Mouse (Mus musculus): ENCODE measurements around the gene Wwtr1. TPM values are rescaled to one million over a fixed set of nuclear protein-coding genes. Genes with fewer than 3 reads are reported as not detected.

Wwtr1 gene
- total and polyA plus RNA-seq, 3 experiments, result 0.05 TPM; not detected in 2

GRCm38 (mm10) chr3:57515044-57515443 lies 60.7 kb downstream of the Wwtr1 start:
- Histone ChIP-seq H3K4me1 (ENCODE audit: insufficient read depth, low read depth, low read length) (no peaks in the 10 kb centered on the region), H3K9me3 (replicated peaks) (peaks cover 16% of the 10 kb centered on the region), H3K4me3 (ENCODE audit: low read depth, low read length) (no peak overlapping the region), H3K36me3 (replicated peaks) (no peaks in the 10 kb centered on the region), H3K27me3 (ENCODE audit: insufficient read depth, low read length) (no peaks in the 10 kb centered on the region)
- TF ChIP-seq POLR2AphosphoS5 (IDR thresholded peaks at IDR 0.05; ENCODE audit: insufficient replicate concordance, low read depth, low read length) (no peak), GATA2 (IDR thresholded peaks at IDR 0.05; ENCODE audit: borderline replicate concordance, low read depth, low read length) (no peak), CTCF (IDR thresholded peaks at IDR 0.05; ENCODE audit: low read depth, low read length) (no peak), TAL1 (conservative IDR thresholded peaks at IDR 0.05; ENCODE audit: low read depth, low read length) (no peak), GATA1 (IDR thresholded peaks at IDR 0.05; ENCODE audit: borderline replicate concordance, low read length) (no peak)
- no peak for ATAC-seq (ENCODE audit: extremely low read depth, insufficient number of reproducible peaks, low FRiP score, poor library complexity, severe bottlenecking)
- no peak for DNase-seq (ENCODE audit: low spot score)

DNA sequence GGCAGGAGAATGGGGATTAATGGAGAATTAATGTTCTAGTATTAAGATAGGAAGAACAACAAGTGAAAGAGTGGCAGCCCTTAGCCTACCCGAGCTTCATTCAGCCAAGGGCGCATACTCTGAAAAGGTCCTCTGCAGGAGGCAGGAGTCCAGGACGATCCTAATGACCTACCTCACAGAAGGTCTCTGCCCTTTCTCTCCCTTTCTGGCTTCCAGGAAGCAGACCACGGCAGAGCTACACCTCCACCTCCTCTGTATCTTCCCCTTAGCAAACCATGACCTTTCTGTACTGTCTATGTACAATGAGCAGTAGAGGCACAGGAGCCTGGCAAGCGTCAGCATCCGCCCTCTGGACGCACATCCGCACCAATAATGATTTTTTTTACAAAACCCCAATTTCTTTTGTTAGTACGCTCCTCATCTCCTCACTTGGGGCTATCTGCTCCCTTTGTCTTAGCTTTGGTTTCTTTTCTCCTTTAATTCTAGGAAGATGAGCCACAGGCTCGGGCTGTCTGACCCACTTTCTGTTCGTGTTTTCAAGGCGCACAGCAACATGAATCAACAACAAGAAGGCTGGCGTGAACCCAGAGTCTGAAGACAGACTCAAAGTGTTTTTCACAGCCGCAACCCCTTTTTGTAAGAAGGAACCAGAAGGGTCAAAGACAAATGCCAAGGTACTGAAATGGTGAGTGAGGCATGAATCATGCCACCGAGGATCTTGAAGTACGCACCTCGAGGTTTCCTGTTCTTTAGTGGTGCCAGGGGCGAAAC lies 63.7 kb downstream of the Wwtr1 start:
- TF ChIP-seq TAL1 (conservative IDR thresholded peaks at IDR 0.05; ENCODE audit: low read depth, low read length), result no peak
- TF ChIP-seq CTCF (IDR thresholded peaks at IDR 0.05; ENCODE audit: low read depth, low read length), result no peak
- no peak for TF ChIP-seq GATA1 (IDR thresholded peaks at IDR 0.05; ENCODE audit: borderline replicate concordance, low read length)
- H3K27me3 ChIP-seq (ENCODE audit: insufficient read depth, low read length), result no peaks in the 10 kb centered on the region
- DNase-seq (ENCODE audit: low spot score) (no peak), ATAC-seq (ENCODE audit: extremely low read depth, insufficient number of reproducible peaks, low FRiP score, poor library complexity, severe bottlenecking) (no peak)
- no peaks in the 10 kb centered on the region for H3K4me1 ChIP-seq (ENCODE audit: insufficient read depth, low read depth, low read length)
- peaks cover 14% of the 10 kb centered on the region for H3K9me3 ChIP-seq (replicated peaks)
- no peaks in the 10 kb centered on the region for H3K36me3 ChIP-seq (replicated peaks)
- no peak overlapping the region for H3K4me3 ChIP-seq (ENCODE audit: low read depth, low read length)

GRCm38 (mm10) chr3:57509945-57510675 lies 65.6 kb downstream of the Wwtr1 start:
- Histone ChIP-seq H3K4me1 (ENCODE audit: insufficient read depth, low read depth, low read length) (no peaks in the 10 kb centered on the region), H3K27me3 (ENCODE audit: insufficient read depth, low read length) (no peaks in the 10 kb centered on the region), H3K4me3 (ENCODE audit: low read depth, low read length) (no peak overlapping the region), H3K9me3 (replicated peaks) (peaks cover 10% of the 10 kb centered on the region), H3K36me3 (replicated peaks) (no peaks in the 10 kb centered on the region)
- DNase-seq (ENCODE audit: low spot score) (no peak), ATAC-seq (ENCODE audit: extremely low read depth, insufficient number of reproducible peaks, low FRiP score, poor library complexity, severe bottlenecking) (no peak)
- no peak for TF ChIP-seq GATA2 (IDR thresholded peaks at IDR 0.05; ENCODE audit: borderline replicate concordance, low read depth, low read length)
- TF ChIP-seq CTCF (IDR thresholded peaks at IDR 0.05; ENCODE audit: low read depth, low read length), result no peak
- TF ChIP-seq POLR2AphosphoS5 (IDR thresholded peaks at IDR 0.05; ENCODE audit: insufficient replicate concordance, low read depth, low read length), result no peak
- no peak for TF ChIP-seq TAL1 (conservative IDR thresholded peaks at IDR 0.05; ENCODE audit: low read depth, low read length)
- no peak for TF ChIP-seq GATA1 (IDR thresholded peaks at IDR 0.05; ENCODE audit: borderline replicate concordance, low read length)

- Histone ChIP-seq H3K4me1 (ENCODE audit: insufficient read depth, low read depth, low read length) (no peaks in the 10 kb centered on the region), H3K27me3 (ENCODE audit: insufficient read depth, low read length) (no peaks in the 10 kb centered on the region), H3K36me3 (replicated peaks) (no peaks in the 10 kb centered on the region), H3K9me3 (replicated peaks) (peaks cover 11% of the 10 kb centered on the region), H3K4me3 (ENCODE audit: low read depth, low read length) (no peak overlapping the region)
- ATAC-seq (ENCODE audit: extremely low read depth, insufficient number of reproducible peaks, low FRiP score, poor library complexity, severe bottlenecking), result no peak
- DNase-seq (ENCODE audit: low spot score), result no peak
- no peak for TF ChIP-seq GATA1 (IDR thresholded peaks at IDR 0.05; ENCODE audit: borderline replicate concordance, low read length)
- no peak for TF ChIP-seq POLR2AphosphoS5 (IDR thresholded peaks at IDR 0.05; ENCODE audit: insufficient replicate concordance, low read depth, low read length)
- no peak for TF ChIP-seq GATA2 (IDR thresholded peaks at IDR 0.05; ENCODE audit: borderline replicate concordance, low read depth, low read length)
- TF ChIP-seq TAL1 (conservative IDR thresholded peaks at IDR 0.05; ENCODE audit: low read depth, low read length), result no peak
- TF ChIP-seq CTCF (IDR thresholded peaks at IDR 0.05; ENCODE audit: low read depth, low read length), result no peak
Observed at GRCm38 (mm10) chr3:57505991-57506390, 69.7 kb downstream of the Wwtr1 start.

GRCm38 (mm10) chr3:57504756-57505155 lies 71.0 kb downstream of the Wwtr1 start:
- no peak for DNase-seq (ENCODE audit: low spot score)
- Histone ChIP-seq H3K36me3 (replicated peaks) (no peaks in the 10 kb centered on the region), H3K9me3 (replicated peaks) (peaks cover 13% of the 10 kb centered on the region), H3K4me1 (ENCODE audit: insufficient read depth, low read depth, low read length) (no peaks in the 10 kb centered on the region), H3K27me3 (ENCODE audit: insufficient read depth, low read length) (no peaks in the 10 kb centered on the region), H3K4me3 (ENCODE audit: low read depth, low read length) (no peak overlapping the region)
- no peak for TF ChIP-seq TAL1 (conservative IDR thresholded peaks at IDR 0.05; ENCODE audit: low read depth, low read length)
- no peak for TF ChIP-seq CTCF (IDR thresholded peaks at IDR 0.05; ENCODE audit: low read depth, low read length)
- TF ChIP-seq POLR2AphosphoS5 (IDR thresholded peaks at IDR 0.05; ENCODE audit: insufficient replicate concordance, low read depth, low read length), result no peak
- no peak for TF ChIP-seq GATA1 (IDR thresholded peaks at IDR 0.05; ENCODE audit: borderline replicate concordance, low read length)
- TF ChIP-seq GATA2 (IDR thresholded peaks at IDR 0.05; ENCODE audit: borderline replicate concordance, low read depth, low read length), result no peak
- no peak for ATAC-seq (ENCODE audit: extremely low read depth, insufficient number of reproducible peaks, low FRiP score, poor library complexity, severe bottlenecking)

DNA sequence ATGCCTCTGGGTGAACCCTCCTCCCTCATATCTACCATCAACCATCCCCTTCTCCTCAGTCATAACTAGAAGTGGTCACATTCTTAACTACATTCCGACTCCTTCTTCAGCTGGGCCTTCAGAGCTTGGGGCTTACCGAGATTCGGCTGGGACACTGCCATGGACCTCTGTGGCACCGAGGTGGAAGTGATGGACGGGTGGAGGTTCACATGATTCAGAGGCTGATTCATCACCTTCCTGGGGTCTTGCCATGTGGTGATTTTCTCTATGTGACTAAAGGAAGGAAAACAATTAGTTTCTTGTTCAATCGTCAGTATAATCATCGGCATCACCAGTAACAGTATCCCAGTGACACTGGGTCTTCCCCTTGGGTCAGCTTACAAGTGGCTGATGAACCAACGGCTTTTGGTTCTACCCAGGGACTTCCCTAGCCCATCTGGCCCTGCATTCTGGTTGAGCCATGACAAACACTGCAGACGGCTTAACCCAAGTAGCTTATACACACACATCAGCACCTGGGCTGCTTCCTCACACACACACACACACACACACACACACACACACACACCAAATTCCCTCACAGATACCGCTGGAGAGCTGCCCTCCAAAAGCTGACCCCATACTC lies 74.0 kb downstream of the Wwtr1 start:
- Histone ChIP-seq H3K4me1 (ENCODE audit: insufficient read depth, low read depth, low read length) (no peaks in the 10 kb centered on the region), H3K36me3 (replicated peaks) (no peaks in the 10 kb centered on the region), H3K9me3 (replicated peaks) (peaks cover 14% of the 10 kb centered on the region), H3K4me3 (ENCODE audit: low read depth, low read length) (no peak overlapping the region), H3K27me3 (ENCODE audit: insufficient read depth, low read length) (no peaks in the 10 kb centered on the region)
- ATAC-seq (ENCODE audit: extremely low read depth, insufficient number of reproducible peaks, low FRiP score, poor library complexity, severe bottlenecking) (no peak), DNase-seq (ENCODE audit: low spot score) (no peak)
- TF ChIP-seq CTCF (IDR thresholded peaks at IDR 0.05; ENCODE audit: low read depth, low read length) (no peak), POLR2AphosphoS5 (IDR thresholded peaks at IDR 0.05; ENCODE audit: insufficient replicate concordance, low read depth, low read length) (no peak), GATA1 (IDR thresholded peaks at IDR 0.05; ENCODE audit: borderline replicate concordance, low read length) (no peak), GATA2 (IDR thresholded peaks at IDR 0.05; ENCODE audit: borderline replicate concordance, low read depth, low read length) (no peak), TAL1 (conservative IDR thresholded peaks at IDR 0.05; ENCODE audit: low read depth, low read length) (no peak)
